Mouse (Mus musculus) cerebellum, adult 18-20 months (tissue): ENCODE data around the gene Iffo2.
A peak's percentile ranks its signal among the peaks of the same experiment; 100 is the strongest.

Source experiments
- DNase-seq, 2 experiments: peaks; one replicate each; pipeline ENCODE4 v3.0.0; 2021

The Iffo2 gene

GRCm38 (mm10) chr4:139535127-139535695 lies 4.9 kb downstream of the Iffo2 start:
- DNase-seq: no peak

DNA sequence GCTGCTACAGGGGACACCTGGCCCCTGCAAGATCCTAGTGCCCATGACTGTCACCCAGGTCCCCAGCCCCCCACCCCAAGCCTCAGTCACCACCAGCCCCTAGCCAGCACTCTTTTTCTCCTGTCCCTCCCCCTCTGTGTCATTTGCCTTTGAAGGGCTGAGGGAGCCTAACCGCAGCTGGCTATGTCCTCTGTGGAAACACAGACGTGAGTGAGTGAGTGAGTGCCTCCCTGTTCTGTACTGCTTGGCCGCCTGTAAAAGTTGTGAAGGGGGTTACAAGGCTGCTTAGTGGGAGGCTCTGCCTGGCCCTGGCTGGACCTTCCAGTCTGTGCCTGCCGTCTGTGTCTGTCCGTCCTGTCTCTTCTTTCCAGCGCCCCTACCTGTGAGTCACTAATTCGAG lies 5.4 kb downstream of the Iffo2 start:
- DNase-seq: no peak

GRCm38 (mm10) chr4:139536706-139537105 lies 6.4 kb downstream of the Iffo2 start:
- peak; percentile 59 to 63 for DNase-seq

- no peak for DNase-seq
Measured at GRCm38 (mm10) chr4:139540784-139541183, 10.4 kb downstream of the Iffo2 start.

GRCm38 (mm10) chr4:139545791-139546190 lies 15.4 kb downstream of the Iffo2 start:
- DNase-seq: no peak

DNA sequence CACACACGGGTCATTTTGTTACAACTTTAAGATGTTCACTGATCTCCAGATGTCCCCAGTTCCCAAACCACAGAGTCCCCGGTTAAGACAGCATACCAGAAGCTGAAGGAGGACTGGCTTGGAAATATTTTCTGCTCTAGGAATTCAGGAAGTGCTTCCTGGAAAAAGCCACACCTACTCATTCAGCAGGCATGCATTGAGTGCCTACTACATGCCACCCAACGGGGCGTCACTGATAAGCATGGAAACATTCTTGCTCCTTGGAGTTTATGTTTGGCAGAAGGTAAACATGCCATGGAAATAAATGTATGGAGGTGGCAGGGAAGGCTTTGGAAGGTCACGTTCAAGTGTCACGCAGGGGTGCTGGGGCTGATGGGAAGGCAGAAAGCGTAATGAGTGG lies 19.1 kb downstream of the Iffo2 start:
- DNase-seq: no peak

DNA sequence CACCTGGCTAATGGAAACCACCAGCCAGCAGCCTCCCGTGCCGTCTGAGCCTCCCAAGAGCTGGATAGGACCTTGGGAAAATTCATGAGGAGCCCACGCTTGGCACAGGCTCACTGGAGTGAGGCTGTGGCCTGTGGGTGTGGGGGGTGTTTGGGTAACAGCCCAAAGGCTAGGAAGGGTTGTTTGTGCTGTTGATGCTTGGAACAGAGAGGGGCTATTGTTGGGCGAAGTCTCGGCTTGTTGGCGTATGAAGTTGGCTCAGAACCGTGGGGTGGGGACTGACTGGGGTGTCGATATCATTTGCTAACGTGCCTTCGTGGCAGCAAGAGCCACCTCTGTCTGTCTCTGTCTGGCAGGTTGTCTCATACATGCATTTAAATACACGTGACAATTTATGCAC lies 24.9 kb downstream of the Iffo2 start:
- no peak for DNase-seq

DNA sequence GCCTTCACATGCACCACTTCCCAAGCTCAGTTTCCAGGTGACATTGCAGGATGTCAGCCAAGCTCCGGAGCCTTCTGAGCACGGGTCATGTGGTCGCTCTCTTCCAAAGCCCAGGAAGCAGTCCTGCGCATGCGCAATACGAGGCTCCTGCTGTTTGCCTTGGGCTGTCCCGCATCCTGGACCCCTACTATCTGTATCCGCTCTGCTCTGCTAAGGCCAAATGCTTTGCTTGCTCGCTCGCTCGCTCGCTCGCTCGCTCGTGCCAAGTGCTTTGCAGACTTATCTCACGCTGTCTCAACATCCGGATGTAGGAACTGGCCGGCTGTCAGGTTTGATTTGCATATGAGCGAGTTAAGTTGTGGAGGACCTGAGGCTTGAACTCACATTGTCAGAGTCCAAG lies 25.6 kb downstream of the Iffo2 start:
- peak in 1 of 2 experiments; percentile 36 for DNase-seq

DNA sequence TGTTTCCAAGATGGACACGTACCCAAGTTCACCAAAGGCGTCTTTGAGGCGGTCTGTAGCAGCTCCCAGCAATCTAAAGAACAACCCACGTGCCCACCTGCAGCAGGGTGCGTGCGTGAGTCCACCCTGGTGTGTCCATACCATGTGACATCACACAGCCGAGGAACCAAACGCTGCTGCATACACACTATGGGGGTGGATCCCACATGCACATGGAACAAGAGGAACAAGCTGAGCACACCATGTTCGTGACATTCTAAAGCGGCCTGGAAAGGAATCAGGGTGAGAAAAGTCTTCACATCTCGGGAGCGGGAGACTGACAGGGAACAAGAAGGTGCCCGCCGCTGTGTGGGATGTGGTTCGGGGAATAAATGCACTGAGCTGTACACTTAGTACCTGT lies 38.0 kb downstream of the Iffo2 start:
- no peak for DNase-seq

DNA sequence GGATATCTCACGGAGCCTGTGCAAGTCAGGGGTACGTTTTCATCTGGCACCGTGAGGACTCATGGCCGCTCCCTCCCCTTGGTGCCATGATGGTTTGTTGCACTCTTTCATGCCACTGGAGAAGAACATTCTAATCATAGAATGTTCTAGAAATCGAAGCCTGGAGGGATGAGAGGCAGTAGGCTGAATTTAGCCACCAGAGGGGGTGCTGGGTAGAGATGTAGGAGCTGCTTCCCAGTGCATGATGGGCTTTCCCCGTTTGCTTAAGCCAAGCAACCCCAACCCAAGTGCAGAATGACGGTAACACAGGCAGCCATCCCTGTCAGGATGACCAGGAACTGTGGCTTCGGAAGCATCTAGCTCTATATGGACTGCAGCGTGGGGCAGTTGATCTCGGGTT lies 40.4 kb downstream of the Iffo2 start:
- no peak for DNase-seq

GRCm38 (mm10) chr4:139572928-139573512 lies 42.7 kb downstream of the Iffo2 start:
- DNase-seq: peak in 1 of 2 experiments; percentile 21

- peak; percentile 99 to 100 for DNase-seq
Measured at GRCm38 (mm10) chr4:139574156-139574798, 43.9 kb downstream of the Iffo2 start.

GRCm38 (mm10) chr4:139574799-139575672 lies 44.7 kb downstream of the Iffo2 start:
- DNase-seq: peak; percentile 80 to 82

DNA sequence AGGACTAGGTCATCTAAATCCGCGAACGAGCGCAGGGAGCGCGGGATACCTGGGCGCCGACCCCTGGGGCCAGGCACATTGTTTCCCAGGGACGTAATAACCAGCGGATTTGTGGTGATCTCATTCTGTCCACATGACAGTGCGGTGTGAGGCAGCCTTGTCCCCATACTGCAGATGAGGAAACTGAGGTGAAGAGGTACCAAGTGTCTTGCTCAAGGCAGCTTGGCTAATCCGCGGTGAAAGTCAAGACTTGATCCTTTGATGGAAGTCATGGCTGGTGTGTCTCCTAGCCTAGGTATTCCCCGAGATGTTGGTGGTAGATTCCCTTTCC lies 45.3 kb downstream of the Iffo2 start:
- no peak for DNase-seq

GRCm38 (mm10) chr4:139576251-139576880 lies 46.0 kb downstream of the Iffo2 start:
- peak; percentile 28 to 51 for DNase-seq

GRCm38 (mm10) chr4:139577006-139577405 lies 46.7 kb downstream of the Iffo2 start:
- DNase-seq: peak; percentile 58 to 67

DNA sequence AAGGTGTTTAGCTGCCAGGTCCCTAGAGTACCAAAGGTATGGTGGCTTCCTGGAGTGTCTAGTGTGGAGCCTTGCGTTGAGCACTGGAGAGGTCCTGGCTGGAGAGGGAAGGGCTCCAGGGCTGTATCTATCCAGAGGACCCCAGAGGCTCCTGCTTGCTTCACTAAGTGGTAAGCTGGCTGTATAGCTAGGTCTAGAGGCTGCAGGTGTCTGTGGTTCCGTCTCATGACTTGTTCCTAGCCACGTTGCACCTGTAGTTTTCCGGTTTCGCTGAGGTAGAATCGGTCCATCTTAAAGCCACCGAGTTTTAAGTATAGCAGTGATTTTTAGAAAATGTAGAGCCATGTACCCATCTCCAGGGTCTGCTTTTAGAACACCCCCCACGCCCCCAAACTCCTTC lies 48.0 kb downstream of the Iffo2 start:
- no peak for DNase-seq

DNA sequence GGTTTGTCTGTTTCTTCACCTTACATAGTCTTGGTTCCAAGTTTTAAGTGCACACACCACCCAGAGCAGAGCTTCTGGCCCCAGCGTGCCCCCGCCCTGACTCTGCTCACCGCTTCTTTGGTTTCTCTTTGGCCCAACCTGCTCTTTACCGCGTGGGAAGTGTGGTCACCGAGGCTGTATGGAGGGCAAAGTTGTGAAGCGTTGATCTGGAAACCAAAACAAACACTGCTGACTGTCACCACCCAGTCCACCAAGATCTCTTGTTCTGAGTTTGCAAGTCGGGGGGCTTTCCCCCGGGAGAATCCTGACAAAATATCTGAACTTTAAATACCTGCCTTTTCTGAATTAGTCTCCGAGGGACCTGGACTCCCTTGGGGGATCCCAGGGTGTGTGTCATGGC lies 48.7 kb downstream of the Iffo2 start:
- peak; percentile 14 to 19 for DNase-seq

DNA sequence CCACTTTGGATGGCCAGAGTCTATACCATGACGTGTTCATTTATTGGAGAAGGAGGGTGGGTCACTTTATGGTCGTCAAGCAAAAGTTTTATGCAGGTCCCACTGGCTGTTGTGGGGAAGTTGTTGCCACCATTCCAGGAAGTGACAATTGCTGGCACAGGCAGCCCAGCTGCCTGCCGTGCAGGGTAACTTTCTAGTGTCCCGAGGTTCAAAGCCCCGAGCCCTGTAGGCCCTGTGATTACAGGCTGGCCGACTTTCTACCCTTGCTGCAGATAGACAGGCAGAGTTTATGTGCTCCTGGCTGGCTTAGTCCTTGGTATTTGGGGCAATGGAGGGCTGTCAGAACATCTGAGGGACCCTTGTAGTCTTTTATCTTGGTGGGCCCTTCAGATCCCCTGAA lies 49.1 kb downstream of the Iffo2 start:
- peak in 1 of 2 experiments; percentile 16 for DNase-seq

- DNase-seq: peak; percentile 22 to 34
Measured at GRCm38 (mm10) chr4:139580663-139581336, 50.5 kb downstream of the Iffo2 start.

- DNase-seq: peak in 1 of 2 experiments; percentile 53
Measured at GRCm38 (mm10) chr4:139581427-139582051, 51.2 kb downstream of the Iffo2 start.

- peak in 1 of 2 experiments; percentile 32 for DNase-seq
Measured at GRCm38 (mm10) chr4:139582346-139582745, 52.0 kb downstream of the Iffo2 start.
